Mouse (Mus musculus) heart, postnatal 0 days (tissue): ENCODE data around the gene Nup210l.

Experiments used
- CTCF ChIP-seq: IDR thresholded peaks from 2 replicates; pipeline ENCODE4 v1.5.1; 2016; ENCODE audit warnings: antibody characterized with exemption, control low read depth, low read depth
- EP300 ChIP-seq: IDR thresholded peaks from 2 replicates; pipeline ENCODE4 v1.6.1; 2016; ENCODE audit warnings: antibody characterized with exemption, low read depth

DNA sequence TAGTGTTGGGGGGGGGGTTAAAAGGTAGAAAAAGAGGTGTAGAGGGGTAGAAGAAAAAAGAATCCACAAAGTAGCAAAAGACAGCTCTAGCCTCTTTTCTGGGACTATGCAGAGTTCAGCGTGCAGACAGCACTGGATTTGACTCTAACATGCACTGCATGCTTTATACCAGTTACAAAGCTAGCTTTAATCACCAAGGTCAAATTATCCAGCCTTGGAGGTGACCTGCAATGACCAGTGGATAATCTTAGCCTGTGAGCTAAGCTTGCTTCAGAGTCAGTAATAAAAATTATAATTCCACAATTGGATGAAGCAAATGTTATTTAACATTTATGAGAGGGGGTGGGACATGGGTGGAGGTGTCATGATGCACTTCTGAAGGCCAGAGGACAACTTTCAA is 91.7 kb downstream of the Nup210l start:
- TF ChIP-seq CTCF (no peak), EP300 (no peak)
